Mouse (Mus musculus): ENCODE data around the gene Grcc10. TPM values are rescaled to one million over a fixed set of nuclear protein-coding genes. Genes with fewer than 3 reads are reported as not detected.

The Grcc10 gene
- polyA plus RNA-seq, 1 experiment from 2014 or later: 523 TPM

- peaks cover 28% of the 10 kb centered on the region for H3K36me3 ChIP-seq
- peaks cover 46% of the 10 kb centered on the region for H3K4me1 ChIP-seq
- peak overlapping the region; percentile 99 for H3K27ac ChIP-seq (replicated peaks)
- H3K27me3 ChIP-seq: no peaks in the 10 kb centered on the region
- ATAC-seq (ENCODE audit: low FRiP score, low read depth): no peak
- H3K9ac ChIP-seq (replicated peaks): peak overlapping the region; percentile 77; the same call in 1 of the 2 replicates
- peak overlapping the region; percentile 56 for H3K4me3 ChIP-seq
- H3K9me3 ChIP-seq: no peaks in the 10 kb centered on the region
- 68% methylated on average over 3 of the region's 3 CpGs for WGBS
- H3K4me2 ChIP-seq (replicated peaks): peak overlapping the region; percentile 67
These were observed 668 bp upstream of the Grcc10 start for GRCm38 (mm10) chr6:124741842-124742241.

- Histone ChIP-seq H3K4me2 (replicated peaks) (peak overlapping the region; percentile 67), H3K27me3 (no peaks in the 10 kb centered on the region), H3K27ac (replicated peaks) (peak overlapping the region; percentile 99), H3K4me3 (peak overlapping the region; percentile 56), H3K9me3 (no peaks in the 10 kb centered on the region), H3K9ac (replicated peaks) (peak overlapping the region; percentile 77), H3K4me1 (peaks cover 36% of the 10 kb centered on the region), H3K36me3 (peaks cover 27% of the 10 kb centered on the region)
- ATAC-seq (ENCODE audit: low FRiP score, low read depth): peak; percentile 12
- 1% methylated on average over 29 of the region's 29 CpGs for WGBS
These were observed 825 bp downstream of the Grcc10 start for GRCm38 (mm10) chr6:124740211-124740887.

- Histone ChIP-seq H3K4me1 (peaks cover 29% of the 10 kb centered on the region), H3K27ac (replicated peaks) (peak overlapping the region; percentile 99; the same call in 1 of the 2 replicates), H3K9ac (replicated peaks) (peak overlapping the region; percentile 32; the same call in 1 of the 2 replicates), H3K9me3 (no peaks in the 10 kb centered on the region), H3K4me2 (replicated peaks) (peak overlapping the region; percentile 67), H3K27me3 (no peaks in the 10 kb centered on the region), H3K4me3 (no peak overlapping the region), H3K36me3 (peaks cover 18% of the 10 kb centered on the region)
- no peak for ATAC-seq (ENCODE audit: low FRiP score, low read depth)
- 84% methylated on average over 10 of the region's 10 CpGs for WGBS
These were observed 1.9 kb downstream of the Grcc10 start for GRCm38 (mm10) chr6:124739231-124739796.

GRCm38 (mm10) chr6:124738511-124739023 lies 2.6 kb downstream of the Grcc10 start, which contains the start of gene Ptpn6:
Gene Ptpn6 (minus strand): TSS chr6:124738714.
- Histone ChIP-seq H3K27me3 (no peaks in the 10 kb centered on the region), H3K9ac (replicated peaks) (peak within 1 kb of the TSS; percentile 32; the same call in 1 of the 2 replicates), H3K4me3 (no peak within 1 kb of the TSS), H3K9me3 (no peaks in the 10 kb centered on the region), H3K4me1 (peaks cover 29% of the 10 kb centered on the region), H3K36me3 (peaks cover 13% of the 10 kb centered on the region), H3K4me2 (replicated peaks) (peak within 1 kb of the TSS; percentile 67; the same call in 1 of the 2 replicates), H3K27ac (replicated peaks) (peak within 1 kb of the TSS; percentile 20)
- ATAC-seq (ENCODE audit: low FRiP score, low read depth): no peak
- WGBS: 24% methylated on average over 15 of the region's 15 CpGs

- H3K4me3 ChIP-seq: no peak overlapping the region
- no peaks in the 10 kb centered on the region for H3K36me3 ChIP-seq
- 0 out of 2 replicates have a peak, but pooled peaks cover 3% of the 10 kb centered on the region for H3K27me3 ChIP-seq
- no peak overlapping the region for H3K27ac ChIP-seq (replicated peaks)
- WGBS: 90% methylated on average over 11 of the region's 11 CpGs
- H3K9me3 ChIP-seq: no peaks in the 10 kb centered on the region
- H3K4me1 ChIP-seq: peaks cover 28% of the 10 kb centered on the region
- no peak overlapping the region for H3K4me2 ChIP-seq (replicated peaks)
- no peak overlapping the region for H3K9ac ChIP-seq (replicated peaks)
- ATAC-seq (ENCODE audit: low FRiP score, low read depth): no peak
These were observed 4.1 kb downstream of the Grcc10 start for GRCm38 (mm10) chr6:124737040-124737439.

GRCm38 (mm10) chr6:124734417-124734816 lies 6.8 kb downstream of the Grcc10 start:
- WGBS: 89% methylated on average over 3 of the region's 3 CpGs
- no peak overlapping the region for H3K27ac ChIP-seq (replicated peaks)
- no peaks in the 10 kb centered on the region for H3K9me3 ChIP-seq
- H3K4me1 ChIP-seq: peaks cover 13% of the 10 kb centered on the region
- H3K4me3 ChIP-seq: no peak overlapping the region
- no peak overlapping the region for H3K4me2 ChIP-seq (replicated peaks)
- ATAC-seq (ENCODE audit: low FRiP score, low read depth): no peak
- 0 out of 2 replicates have a peak, but pooled peaks cover 3% of the 10 kb centered on the region for H3K27me3 ChIP-seq
- no peaks in the 10 kb centered on the region for H3K36me3 ChIP-seq
- H3K9ac ChIP-seq (replicated peaks): no peak overlapping the region

- WGBS: 58% methylated on average over 19 of the region's 19 CpGs
- Histone ChIP-seq H3K4me2 (replicated peaks) (no peak overlapping the region), H3K27me3 (0 out of 2 replicates have a peak, but pooled peaks cover 3% of the 10 kb centered on the region), H3K9ac (replicated peaks) (no peak overlapping the region), H3K4me1 (no peaks in the 10 kb centered on the region), H3K27ac (replicated peaks) (no peak overlapping the region), H3K9me3 (no peaks in the 10 kb centered on the region), H3K4me3 (no peak overlapping the region), H3K36me3 (no peaks in the 10 kb centered on the region)
- ATAC-seq (ENCODE audit: low FRiP score, low read depth): no peak
These were observed 8.5 kb downstream of the Grcc10 start for GRCm38 (mm10) chr6:124732476-124733370.

GRCm38 (mm10) chr6:124731038-124731437 lies 10.1 kb downstream of the Grcc10 start:
- H3K27me3 ChIP-seq: 0 out of 2 replicates have a peak, but pooled peaks cover 3% of the 10 kb centered on the region
- H3K36me3 ChIP-seq: no peaks in the 10 kb centered on the region
- H3K4me1 ChIP-seq: no peaks in the 10 kb centered on the region
- no peak overlapping the region for H3K4me2 ChIP-seq (replicated peaks)
- H3K4me3 ChIP-seq: no peak overlapping the region
- no peaks in the 10 kb centered on the region for H3K9me3 ChIP-seq
- ATAC-seq (ENCODE audit: low FRiP score, low read depth): no peak
- no peak overlapping the region for H3K9ac ChIP-seq (replicated peaks)
- H3K27ac ChIP-seq (replicated peaks): no peak overlapping the region
- WGBS: 86% methylated on average over 7 of the region's 7 CpGs

- WGBS: 90% methylated on average over 7 of the region's 8 CpGs
- Histone ChIP-seq H3K9ac (replicated peaks) (no peak overlapping the region), H3K4me3 (no peak overlapping the region), H3K27ac (replicated peaks) (no peak overlapping the region), H3K4me2 (replicated peaks) (no peak overlapping the region), H3K9me3 (no peaks in the 10 kb centered on the region), H3K36me3 (no peaks in the 10 kb centered on the region), H3K27me3 (0 out of 2 replicates have a peak, but pooled peaks cover 3% of the 10 kb centered on the region), H3K4me1 (no peaks in the 10 kb centered on the region)
- no peak for ATAC-seq (ENCODE audit: low FRiP score, low read depth)
These were observed 11.1 kb downstream of the Grcc10 start for GRCm38 (mm10) chr6:124729850-124730705.

- no peaks in the 10 kb centered on the region for H3K36me3 ChIP-seq
- H3K9me3 ChIP-seq: no peaks in the 10 kb centered on the region
- H3K27me3 ChIP-seq: 0 out of 2 replicates have a peak, but pooled peaks cover 3% of the 10 kb centered on the region
- no peak overlapping the region for H3K4me3 ChIP-seq
- WGBS: 90% methylated on average over 10 of the region's 10 CpGs
- no peak for ATAC-seq (ENCODE audit: low FRiP score, low read depth)
- no peak overlapping the region for H3K27ac ChIP-seq (replicated peaks)
- H3K4me2 ChIP-seq (replicated peaks): no peak overlapping the region
- no peak overlapping the region for H3K9ac ChIP-seq (replicated peaks)
- no peaks in the 10 kb centered on the region for H3K4me1 ChIP-seq
These were observed 12.6 kb downstream of the Grcc10 start for GRCm38 (mm10) chr6:124728621-124729020.

- Histone ChIP-seq H3K4me1 (no peaks in the 10 kb centered on the region), H3K27me3 (no peaks in the 10 kb centered on the region), H3K4me2 (replicated peaks) (no peak overlapping the region), H3K36me3 (no peaks in the 10 kb centered on the region), H3K27ac (replicated peaks) (no peak overlapping the region), H3K4me3 (no peak overlapping the region), H3K9me3 (no peaks in the 10 kb centered on the region), H3K9ac (replicated peaks) (no peak overlapping the region)
- ATAC-seq (ENCODE audit: low FRiP score, low read depth): no peak
- 89% methylated on average over 10 of the region's 10 CpGs for WGBS
These were observed 16.7 kb downstream of the Grcc10 start for GRCm38 (mm10) chr6:124724472-124724871.

All from midbrain, embryonic 12.5 days (tissue).